Mouse (Mus musculus) CD4-positive, CD25-positive, alpha-beta regulatory T cell, adult 4 months (primary cell): ENCODE data around the gene Col27a1. TPM values are rescaled to one million over a fixed set of nuclear protein-coding genes. Genes with fewer than 3 reads are reported as not detected.
"Not testable (repeated sequence)": the region's sequence is repeated elsewhere in the genome, so short reads cannot be mapped to it uniquely, and the experiment has no call there.

Experiments
- ATAC-seq: one replicate; pipeline ENCODE4 v1.8.0; 2017
- polyA plus RNA-seq, 2 experiments: library from polyadenylated mRNA; unstranded; fragments of 100-300 nt; shearing (Covaris generic); gene quantifications; one replicate each; pipeline ENCODE4 v1.2.1; 2017

Col27a1 gene
- polyA plus RNA-seq, 2 experiments from 2014 or later: 0.33 to 0.75 TPM

DNA sequence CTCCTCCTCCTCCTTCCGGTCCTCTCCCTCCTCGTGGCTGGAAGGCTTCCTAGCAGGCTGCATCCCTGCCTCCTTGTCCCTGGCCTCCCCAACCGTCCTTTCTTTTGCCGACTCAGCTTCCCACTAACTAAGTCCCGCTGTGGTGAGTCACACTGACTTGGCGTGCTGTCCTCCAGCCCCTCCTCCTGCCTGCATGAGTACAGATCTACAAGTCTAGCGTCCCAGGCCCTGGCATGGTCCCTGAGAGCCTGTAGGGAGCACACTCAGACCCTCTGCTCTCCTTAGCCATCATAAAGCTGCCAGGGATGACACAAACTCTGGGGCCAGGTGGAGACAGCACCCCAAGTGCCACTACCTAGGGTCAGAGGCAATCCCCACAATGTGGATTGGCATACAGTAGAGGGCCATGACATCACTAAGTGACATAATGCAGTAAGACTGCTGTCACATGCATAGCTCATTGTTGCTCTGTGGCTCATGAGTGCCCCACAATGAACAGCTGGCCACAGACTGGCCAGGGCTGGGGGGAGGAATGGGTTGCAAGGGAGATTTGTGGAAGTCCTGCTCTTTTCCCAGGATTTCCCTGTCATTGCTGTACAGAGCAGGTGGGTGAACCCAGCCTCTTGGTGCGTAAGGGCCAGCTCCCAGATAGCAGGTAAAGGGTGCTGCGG, 102.4 kb downstream of the Col27a1 start:
- ATAC-seq: no peak

DNA sequence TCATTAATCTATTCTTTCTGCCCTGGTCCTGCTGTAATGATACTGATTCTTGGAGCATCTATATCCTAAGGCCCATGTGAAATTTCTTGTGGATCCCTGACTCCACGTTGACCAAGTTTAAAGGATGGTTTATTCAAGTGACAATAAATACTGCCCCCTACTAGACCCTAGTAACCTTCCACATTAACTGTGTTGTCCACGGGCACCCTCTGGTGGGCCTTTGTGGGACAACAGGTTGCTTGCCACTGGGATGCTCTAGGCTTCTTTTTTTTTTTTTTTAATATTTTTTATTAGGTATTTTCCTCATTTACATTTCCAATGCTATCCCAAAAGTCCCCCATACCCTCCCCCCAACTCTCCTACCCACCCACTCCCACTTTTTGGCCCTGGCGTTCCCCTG, 105.8 kb downstream of the Col27a1 start:
- not testable (repeated sequence) for ATAC-seq

DNA sequence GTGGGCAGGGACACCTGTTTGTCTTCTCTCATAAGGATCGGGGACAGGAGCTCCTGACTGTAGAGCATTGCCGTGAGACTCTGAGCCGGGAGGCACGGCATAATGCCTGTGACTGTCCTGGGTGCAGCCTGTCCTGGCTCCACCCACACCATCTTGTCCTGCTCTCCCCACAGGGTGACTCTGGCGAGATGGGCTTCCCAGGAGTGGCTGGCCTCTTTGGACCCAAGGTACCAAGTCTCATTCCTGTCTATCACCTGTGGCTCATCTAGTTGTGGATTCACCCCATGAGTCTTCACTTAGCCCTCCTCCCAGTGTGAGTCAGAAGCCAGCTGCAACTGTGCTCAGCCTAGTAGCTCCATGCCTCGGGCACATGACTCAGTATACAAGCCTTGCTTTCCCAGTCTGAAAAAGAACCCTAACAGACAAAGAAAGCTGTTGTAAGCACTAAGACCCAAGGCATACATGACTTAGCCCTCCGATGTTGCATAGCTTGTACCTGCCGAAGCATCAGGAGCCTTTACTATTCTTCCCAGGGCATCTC, 109.5 kb downstream of the Col27a1 start:
- ATAC-seq: no peak

DNA sequence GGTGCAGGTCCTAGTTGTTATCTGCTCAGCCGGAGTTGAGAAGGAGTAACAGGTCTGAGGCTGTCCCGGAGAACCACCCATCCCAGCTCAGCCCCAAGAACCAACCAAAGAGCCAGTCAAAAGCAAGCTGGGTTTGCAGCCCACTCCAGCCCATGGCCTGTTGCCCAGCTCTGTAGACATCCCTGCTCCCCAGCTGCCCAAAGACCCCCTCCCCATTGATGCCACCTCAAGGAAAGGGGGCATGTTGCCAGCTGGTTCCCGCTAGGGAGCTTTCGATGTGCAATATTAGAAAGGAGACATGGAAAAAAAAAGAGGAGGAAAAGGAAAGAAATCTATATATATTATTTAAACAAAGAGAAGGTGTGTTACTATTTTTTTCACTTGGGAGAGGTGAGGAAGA, 119.6 kb downstream of the Col27a1 start:
- no peak for ATAC-seq

DNA sequence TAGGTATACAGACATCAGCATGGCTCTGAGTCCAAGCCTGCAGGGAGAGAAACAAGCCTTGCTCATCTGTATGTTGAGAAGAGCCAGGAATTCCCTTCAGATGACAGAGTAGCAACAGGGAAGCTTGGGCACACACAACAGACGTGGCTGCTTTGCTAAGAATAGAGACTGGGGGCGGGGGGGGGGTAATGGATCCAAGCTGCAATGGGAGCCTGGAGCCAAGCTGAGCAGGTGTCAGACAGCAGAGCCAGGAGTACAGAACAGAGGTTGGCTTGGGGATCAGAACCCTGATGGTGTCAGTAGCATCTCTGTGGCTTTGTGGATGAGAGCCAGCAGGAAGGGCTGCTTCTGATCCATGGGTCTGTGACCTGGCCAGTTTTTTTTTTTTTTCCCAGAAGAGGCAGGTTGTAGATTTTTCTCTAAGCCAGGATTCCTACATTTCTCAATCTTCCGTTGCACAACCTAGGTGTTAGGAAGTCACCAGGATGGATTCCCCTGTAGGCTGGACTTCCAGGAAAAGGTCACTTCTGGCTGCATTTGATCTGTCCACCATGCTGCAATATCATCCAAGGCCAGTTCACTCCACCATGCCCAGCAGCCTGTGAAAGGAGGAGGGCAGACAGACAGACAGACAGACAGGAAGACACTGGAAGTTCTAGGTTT, 124.7 kb downstream of the Col27a1 start:
- no peak for ATAC-seq

DNA sequence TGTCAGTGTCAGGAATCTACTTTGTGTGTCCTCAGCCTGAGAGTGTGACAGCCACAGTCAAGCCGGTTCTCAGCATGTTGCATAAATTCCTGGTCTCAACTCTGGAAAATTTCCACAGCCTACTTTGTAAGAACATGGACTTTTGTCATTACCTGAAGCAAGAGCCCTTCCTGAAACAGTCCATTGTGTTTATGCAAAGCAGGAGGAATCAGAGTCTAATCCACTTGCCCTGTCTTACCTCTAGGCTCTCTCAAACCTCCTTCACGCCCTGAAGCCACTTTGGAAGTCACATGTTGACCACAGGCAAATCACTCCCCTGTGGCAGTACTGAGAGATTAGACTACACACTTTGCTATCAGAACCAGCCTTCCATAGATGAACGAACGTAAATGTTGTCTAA, 128.7 kb downstream of the Col27a1 start:
- no peak for ATAC-seq

DNA sequence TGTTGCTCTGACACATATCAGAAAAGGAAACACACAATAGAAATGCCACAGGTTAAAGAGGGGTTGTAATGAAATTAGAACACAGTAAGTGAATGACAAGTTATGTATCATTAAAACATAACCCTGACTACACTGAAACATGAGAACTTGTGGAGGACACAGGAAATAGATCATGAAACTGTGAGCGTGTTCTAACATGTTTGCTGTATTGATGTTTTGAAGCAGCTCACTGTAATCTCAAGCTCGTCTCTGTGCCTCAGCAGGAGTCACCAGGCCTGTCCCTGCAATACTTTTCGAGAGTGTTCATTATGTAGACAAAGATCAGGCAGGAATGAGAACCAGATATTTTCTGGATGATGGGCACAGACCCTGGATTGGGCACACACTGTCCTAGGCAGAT, 129.8 kb downstream of the Col27a1 start:
- no peak for ATAC-seq

DNA sequence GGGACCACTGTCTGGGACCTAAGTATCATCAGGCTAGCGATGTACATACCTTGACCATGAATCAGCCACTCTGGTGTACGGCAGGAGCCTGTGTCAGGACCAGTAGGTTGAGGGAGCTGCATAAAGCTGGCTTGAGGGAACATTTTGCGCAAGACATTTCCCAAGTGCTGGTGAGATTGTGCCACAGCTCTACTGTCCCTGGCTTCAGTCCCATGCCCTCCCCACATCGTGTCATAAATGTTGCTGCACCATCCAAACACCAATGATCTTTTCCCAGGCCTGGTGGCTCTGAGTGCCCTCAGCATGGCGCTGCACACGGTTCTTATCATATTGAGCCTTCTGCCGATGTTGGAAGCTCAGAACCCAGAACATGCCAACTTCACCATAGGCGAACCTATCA, 130.5 kb downstream of the Col27a1 start, which contains the start of gene Orm1:
Orm1 (plus strand) TSS at position 266 of the 400 bp plus-strand sequence.
- ATAC-seq: no peak

DNA sequence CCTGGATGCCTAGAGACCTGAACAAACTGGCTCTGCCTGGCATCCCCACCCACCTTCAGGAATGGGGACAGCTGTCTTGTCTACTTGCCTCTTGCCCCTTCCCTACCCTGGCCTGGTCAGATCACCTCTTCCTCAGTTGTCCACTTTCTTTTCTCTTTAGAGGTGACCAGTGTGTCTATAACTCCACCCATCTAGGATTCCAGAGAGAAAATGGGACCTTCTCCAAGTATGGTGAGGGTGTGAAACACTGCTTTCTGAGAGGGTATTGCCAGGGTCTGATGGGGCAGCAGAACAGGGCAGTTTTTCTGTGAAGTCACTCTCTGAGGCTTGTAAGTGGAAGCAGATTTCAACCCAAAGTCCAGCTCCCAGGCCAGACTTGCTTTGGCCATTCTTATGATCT, 131.5 kb downstream of the Col27a1 start:
- no peak for ATAC-seq

DNA sequence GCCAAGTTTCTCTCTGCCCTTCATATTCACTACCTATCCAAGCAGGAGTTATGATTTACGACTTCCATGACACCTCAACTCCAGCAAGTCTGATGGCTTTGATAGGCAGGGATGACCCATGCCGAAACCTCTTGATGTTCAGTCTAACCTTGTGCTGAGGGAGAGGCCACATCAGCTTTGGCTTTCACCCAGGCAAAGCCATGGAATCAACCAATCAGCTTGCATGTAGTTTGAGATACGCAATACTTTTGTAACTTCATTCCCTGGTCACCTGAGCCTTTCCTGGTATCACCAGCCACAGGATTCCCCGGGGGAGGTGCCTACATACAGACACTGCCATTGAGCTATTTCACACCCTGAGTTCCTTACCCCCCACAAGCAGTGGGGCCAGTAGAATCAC, 132.9 kb downstream of the Col27a1 start:
- ATAC-seq: no peak

DNA sequence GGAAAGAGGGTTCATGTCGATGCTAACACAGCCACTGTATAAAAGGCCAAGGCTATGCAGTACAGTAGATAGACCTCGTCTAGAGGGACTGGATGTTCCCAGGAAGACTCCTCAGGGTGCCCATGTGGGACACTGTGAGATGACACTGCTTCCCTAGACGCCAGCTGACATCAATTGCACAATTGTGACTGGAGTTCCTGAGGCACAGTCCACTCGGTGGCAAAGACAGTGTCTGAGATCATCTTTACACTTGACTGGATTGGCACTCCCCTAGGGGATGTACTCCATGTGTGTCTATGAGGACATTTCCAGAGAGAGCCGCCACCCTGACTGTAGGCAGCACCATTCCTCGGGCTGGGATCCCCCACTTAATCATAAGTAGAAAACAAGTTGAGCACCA, 134.7 kb downstream of the Col27a1 start:
- ATAC-seq: no peak

DNA sequence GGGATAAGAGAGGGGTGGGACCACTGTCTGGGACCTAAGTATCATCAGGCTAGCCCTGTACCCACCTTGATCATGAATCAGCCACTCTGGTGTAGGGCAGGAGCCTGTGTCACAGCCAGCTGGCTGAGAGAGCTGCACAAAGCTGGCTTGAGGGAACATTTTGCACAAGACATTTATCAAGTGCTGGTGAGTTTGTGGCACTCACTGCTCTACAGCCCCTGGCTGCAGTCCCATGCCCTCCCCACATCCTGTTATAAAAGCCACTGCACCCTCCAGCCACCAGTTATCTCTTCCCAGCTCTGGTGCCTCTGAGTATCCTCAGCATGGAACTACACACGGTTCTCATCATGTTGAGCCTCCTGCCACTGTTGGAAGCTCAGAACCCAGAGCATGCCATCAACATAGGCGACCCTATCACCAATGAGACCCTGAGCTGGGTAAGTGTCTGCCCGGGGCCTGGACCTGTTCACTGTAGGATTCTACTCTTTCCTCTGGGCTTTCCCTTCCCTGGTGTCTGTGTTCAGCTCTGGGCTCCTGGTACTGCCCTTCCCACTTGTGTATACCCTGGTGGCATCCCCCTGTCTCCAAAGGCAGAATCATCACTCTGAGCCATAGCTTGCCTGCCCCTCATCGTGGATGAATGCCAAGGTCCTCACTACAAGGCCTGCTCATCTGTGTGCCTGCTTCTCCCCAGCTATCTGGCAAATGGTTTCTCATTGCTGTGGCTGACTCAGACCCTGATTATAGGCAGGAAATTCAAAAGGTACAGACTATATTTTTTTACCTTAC, 142.3 kb downstream of the Col27a1 start, which contains the start of gene Orm3:
Orm3 (plus strand) TSS at position 286 of the 789 bp plus-strand sequence.
- peak; percentile 23 for ATAC-seq

DNA sequence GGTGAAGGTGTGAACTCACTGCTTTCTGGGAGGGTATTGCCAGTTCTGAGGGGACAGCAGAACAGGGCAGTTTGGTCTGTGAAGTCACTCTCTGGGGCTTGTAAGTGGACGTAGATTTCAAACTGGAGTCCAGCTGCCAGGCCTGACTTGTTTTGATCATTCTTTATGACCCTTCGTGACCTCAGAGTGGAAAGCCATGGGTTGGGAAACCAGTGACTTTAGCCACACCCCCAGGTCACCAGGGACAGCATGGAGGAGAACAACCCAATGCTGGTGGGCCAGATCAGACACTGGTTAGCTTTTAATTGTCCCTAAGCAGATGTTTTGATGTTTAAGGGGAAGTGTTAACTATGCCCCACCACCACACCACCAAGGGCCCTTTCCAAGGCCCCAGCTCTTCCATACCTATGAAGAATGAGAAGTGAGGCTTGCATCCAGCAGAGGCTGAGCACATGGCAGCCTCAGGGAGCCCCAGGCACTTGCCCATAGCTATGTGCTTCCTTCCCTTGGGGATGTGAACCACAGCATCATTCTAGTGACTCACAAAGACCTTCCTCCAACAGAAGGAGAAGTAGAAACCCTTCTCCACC, 143.3 kb downstream of the Col27a1 start:
- ATAC-seq: no peak

DNA sequence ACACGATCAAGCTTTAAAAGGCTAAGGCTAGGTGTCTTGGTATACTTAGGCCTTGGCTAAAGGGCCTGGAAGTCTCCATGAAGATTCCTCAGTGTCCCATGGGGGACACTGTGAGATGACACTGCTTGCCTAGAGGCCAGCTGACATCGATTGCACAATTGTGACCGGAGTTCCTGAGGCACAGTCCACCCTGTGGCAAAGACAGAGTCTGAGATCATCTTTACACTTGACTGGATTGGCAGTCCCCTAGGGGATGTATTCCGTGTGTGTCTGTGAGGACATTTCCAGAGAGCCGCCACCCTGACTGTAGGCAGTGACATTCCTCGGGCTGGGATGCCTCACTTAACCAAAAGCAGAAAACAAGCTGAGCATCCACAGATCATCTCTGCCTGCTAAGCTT, 146.1 kb downstream of the Col27a1 start:
- no peak for ATAC-seq

DNA sequence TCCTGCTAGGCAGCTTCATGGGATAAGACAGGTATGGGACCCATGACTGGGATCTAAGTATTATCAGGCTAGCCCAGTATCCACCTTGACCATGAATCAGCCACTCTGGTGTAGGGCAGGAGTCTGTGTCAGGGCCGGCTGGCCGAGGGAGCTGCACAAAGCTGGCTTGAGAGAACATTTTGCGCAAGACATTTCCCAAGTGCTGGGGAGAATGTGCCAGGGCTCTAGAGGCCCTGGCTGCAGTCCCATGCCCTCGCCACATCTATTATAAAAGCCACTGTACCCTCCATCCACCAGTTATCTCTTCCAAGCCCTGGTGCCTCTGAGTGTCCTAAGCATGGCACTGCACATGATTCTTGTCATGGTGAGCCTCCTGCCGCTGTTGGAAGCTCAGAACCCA, 148.3 kb downstream of the Col27a1 start, which contains the start of gene Orm2:
Orm2 (plus strand) TSS at position 300 of the 400 bp plus-strand sequence.
- no peak for ATAC-seq

DNA sequence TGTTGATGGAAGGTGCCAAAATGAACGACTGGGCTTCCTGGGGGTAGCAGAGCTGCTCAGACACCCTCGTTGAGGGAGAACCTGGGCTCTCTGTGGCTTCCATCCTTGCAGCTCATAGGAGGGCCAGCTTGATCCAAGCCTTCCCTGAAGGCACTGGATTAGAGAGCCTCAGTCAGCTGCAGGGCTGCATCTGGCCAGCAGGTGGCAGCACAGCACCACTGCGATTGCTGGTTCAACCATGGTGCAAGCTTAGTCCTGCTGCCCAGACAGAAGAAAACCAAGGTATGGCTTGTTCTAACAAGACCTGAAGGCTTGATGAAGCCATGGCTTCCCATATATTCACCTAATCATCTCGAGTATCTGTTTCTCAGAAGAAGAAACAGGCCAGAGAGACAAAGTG, 154.8 kb downstream of the Col27a1 start:
- ATAC-seq: peak; percentile 70

DNA sequence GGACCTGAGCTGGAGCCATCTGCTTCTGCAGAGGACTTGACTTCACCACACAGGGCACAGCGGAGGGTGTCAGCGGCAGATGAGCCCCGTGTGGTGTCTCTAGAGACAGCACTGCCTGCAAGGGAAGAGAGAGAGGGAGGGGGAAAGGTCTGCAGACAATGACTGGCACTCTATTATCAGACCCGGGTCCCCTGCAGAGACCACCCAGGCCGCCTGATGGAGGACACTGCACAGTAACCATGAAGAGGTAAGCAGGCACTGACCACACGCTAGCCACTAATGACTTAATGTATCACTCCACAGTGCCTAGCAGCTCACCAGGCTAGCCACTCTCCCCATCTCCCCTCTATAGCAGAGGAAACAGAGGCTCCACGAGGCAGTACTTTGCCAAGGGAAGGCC, 157.1 kb downstream of the Col27a1 start:
- no peak for ATAC-seq

DNA sequence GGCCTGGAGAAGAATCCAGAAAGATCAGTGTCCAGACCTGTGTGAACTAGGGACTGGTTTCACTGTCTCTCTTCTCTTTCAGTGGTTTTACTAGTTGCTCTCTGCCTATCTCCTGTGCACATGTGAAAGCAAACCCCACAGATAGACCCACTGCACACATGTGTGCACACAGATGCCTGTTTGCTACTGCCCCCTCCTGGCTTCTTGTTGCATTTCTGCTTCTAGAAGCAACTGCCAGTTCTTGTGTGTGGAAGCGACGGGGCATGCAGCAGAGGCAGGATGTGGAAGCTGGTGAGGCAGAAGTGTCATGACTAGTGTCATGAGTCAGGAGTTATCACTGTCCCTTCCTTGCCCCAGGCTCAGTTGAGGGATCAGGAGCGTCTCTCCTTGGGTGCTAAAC, 158.1 kb downstream of the Col27a1 start:
- peak; percentile 65 for ATAC-seq

DNA sequence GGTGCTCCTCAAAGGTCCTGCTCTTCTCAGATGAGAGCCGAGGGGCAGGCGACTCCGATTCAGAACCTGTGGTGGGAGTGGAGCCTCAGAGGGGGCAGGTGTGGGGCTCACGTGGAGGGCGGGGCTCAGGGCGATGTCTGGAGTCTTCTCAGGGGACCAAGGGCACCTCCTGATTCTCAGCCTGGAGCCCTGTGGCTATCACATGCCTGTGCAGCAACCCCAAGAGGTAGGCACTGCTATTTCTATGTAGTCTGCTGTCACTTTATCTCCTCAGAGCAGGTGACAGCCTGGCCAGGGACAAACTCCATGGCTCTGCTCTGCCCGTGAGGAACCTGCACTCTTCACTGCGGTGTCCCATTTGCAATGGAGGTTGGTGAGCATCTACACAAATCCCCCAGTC, 159.6 kb downstream of the Col27a1 start:
- no peak for ATAC-seq

DNA sequence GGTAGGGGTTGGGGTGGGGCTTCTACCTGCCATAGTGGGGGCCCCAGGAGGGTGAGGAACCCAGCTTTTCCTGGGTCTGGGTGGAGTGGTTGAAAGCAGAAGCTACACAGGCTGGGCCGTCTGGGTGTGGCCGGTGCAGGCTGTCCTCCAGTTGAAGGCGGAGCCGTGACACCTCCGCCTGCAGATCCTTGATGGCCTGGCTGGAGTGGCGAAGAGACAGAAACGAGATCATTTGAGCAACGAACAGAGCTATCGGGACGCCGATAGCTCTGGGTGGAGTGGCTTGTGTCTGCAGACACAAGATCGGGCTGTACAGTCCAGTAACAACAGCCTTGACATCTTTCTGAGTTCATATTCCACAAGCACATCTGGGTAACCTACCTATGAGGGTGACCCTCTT, 160.5 kb downstream of the Col27a1 start:
- ATAC-seq: no peak

DNA sequence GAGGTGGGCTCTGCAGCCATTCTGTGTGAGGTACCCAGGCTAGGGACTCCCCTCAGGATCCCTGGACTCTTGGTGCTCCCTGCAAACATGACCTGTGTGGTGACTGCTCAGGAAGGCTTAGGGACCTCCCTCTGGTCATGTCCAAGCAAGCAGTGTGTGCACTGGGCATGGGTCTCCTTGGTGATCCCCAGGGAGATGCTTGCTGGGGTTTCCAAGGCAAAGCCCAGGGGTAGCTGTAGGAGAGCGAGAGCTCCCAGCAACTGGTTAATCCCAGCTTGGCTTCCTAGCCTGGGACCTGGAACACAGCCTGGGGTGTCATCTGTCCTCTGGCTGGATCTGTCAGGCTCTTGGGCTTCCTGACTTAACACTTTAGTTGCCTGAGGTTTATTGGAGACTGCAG, 161.6 kb downstream of the Col27a1 start:
- ATAC-seq: no peak

DNA sequence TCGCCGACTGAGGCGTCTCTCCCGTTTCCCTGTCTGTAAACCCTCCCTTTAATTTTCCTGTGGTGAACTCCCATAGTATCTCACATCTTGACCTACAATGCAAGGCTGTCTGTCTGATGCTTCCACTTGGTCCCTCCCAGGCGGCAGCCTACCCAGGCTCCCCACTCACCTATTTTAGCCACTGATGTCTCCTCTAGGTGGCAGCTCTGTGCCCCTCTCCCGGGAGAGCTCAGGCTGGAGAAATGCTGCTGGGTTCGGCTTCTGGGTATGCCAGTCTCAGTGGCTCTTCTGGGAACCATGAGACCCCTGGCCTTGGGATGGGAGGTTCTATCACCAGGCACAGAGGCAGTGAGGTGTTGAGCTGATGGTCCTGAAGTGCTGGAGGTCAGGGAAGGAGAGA, 163.7 kb downstream of the Col27a1 start:
- no peak for ATAC-seq
